Mouse (Mus musculus) heart, postnatal 36 days (tissue): ENCODE measurements around the gene 1810009A15Rik. TPM values are rescaled to one million over a fixed set of nuclear protein-coding genes. Genes with fewer than 3 reads are reported as not detected.

Source experiments
- DNase-seq, 2 experiments: peaks; one replicate each; pipeline ENCODE4 v3.0.0; 2021 to 2022
- intact Hi-C: fragments of 180-260 bp; cut with DNase I; formaldehyde crosslinking; loops from one replicate; pipeline ENCODE4 v1.15.1; 2025
- microRNA-seq, 2 experiments: library from miRNA; unstranded; fragments of <30 nt; microRNA quantifications; one replicate each; pipeline ENCODE4 v1.2.0; 2021; ENCODE audit warnings: borderline number of aligned reads in 2 of 2
- total RNA-seq, 2 experiments: library from RNA; stranded (reverse); gene quantifications; 2 replicates each; pipeline ENCODE4 v1.2.3; 2021

The 1810009A15Rik gene
- total RNA-seq, 2 experiments from 2014 or later = 18.7 to 20.4 TPM

DNA sequence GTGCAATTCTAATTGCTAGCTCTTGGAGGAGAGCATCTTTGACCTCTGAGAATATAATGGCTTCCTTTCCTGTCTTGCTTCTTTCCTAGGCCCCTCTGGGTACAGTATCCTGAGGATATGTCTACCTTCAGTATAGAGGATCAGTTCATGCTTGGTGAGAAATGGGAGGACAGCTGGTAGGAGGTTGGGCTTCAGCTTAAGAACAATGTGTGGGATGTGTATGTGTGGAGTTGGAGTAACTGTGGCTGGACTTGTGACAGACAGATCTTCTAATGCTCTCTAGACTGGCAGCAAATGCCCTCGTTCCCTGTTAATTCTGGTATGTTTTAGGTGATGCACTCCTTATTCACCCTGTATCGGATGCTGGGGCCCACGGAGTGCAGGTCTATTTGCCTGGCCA is 25.6 kb downstream of the 1810009A15Rik start:
- no peak for DNase-seq

DNA sequence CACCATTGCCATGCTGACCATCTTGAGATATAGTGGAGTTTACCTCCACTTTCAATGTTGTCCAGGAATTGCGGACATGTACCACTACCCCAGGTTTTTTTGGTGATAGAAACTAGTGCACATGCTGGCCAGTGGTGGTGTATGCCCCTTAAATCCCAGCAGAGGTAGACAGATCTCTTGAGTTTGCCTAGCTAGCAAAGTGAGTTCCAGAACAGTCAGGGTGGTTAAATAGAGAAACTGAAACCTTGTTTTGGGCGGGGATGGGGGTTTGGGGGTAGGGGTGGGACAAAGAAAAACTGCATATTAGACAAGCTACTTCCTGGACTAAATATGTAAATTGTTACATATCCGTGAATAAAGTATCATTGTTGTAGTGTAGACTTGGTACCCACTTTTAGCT is 30.3 kb downstream of the 1810009A15Rik start:
- no peak for DNase-seq
- intact Hi-C loops = no loop called here

More for the DNA sequence above, 25.6 kb downstream of the 1810009A15Rik start:
- intact Hi-C loops = no loop called here

DNA sequence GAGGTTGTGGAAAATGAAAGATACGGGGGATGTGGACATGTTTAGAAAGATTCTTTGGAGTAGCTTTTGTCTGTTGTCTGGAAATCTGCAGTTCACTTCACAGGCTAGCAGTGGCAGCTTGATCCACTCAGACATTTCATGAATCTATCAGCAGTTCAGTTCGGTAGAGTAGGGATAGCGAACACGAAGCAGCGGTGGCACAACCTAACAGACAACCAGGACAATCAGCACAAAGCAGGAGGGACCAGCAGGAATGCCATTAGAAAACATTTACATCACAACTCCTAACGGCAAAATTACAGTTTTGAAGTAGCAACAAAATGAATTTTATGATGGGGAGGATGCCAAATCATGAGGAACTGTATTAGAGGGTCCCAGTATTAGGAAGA is 31.0 kb downstream of the 1810009A15Rik start:
- DNase-seq = no peak
- intact Hi-C loops = loop anchor here (2.0 kb wide), 1 partner anchor 21 kb away; the partner anchor contains the start of gene Ganab

DNA sequence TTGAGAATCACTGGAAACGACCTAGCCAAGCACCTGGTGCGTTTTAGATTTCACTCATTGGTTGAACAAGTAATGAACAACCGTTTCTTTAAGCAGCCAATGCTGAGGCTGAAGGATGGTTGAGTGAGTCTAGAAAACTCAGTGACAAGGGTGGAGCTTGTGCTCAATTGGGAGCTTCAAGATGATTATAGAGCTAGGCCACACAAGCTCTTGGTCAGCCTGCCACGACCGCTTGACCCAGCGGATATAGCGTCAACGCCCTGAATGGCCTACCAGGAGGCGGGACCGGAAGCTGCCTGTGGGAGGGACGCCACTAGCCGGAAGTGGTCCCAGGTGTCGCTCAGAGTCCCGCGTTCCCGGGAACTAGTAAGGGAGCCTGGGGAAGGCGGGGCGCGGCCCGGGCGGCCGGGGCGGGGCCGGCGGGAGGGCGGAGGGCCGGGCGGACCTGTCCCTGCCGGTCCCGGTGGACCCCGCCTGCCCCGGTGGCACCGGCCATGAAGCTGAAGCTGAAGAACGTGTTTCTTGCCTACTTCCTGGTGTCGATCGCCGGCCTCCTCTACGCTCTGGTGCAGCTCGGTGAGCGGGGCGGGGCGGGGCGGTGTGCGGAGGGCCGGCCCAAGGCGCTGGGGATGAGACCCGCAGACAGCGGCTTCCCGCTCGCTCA is 31.6 kb downstream of the 1810009A15Rik start, which contains the start of gene B3gat3:
Gene B3gat3, plus strand, starts transcription at position 302 of the 664 bp plus-strand sequence.
- intact Hi-C loops = loop anchor here (2.0 kb wide), 1 partner anchor 21 kb away; the partner anchor contains the start of gene Ganab
- peak; percentile 97 for DNase-seq

DNA sequence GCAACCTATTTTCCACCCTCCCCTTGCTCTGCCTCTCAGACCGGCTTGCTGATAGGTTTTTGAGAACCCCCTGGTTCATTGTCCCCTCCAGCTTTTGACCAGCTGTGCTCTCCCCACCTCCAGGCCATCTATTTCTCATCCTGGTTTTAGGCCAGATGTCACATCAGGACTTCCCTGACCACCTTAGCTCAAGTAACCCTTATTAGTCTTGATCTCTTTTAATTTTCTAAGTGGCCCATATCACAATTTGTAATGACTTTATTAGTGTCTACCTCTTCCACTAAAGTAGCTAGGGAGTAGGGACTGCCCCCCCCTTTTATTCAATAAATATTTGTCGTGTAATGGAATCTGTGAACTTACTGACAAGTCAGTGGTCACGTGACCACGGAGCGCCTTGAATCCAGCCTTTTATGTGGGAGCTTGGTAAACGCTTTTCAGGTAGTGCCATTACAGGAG is 32.2 kb downstream of the 1810009A15Rik start:
- intact Hi-C loops = loop anchor here (2.0 kb wide), 1 partner anchor 22 kb away; the partner anchor contains the start of gene Ganab
- no peak for DNase-seq

DNA sequence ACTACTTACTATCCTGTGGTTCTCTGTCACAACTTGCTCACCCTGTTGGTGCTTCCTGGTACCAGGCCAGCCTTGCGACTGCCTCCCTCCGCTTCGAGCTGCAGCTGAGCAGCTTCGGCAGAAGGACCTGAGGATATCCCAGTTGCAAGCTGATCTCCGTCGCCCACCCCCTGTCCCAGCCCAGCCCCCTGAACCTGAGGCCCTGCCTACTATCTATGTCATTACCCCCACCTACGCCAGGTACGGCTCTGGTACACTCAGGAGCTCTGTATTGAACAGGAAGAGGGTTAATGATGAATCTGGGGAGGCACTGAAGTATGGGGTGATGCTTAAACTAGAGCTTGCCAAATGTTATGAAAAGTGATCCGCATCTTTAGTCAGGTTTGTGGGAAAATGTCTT is 33.1 kb downstream of the 1810009A15Rik start:
- DNase-seq = no peak

DNA sequence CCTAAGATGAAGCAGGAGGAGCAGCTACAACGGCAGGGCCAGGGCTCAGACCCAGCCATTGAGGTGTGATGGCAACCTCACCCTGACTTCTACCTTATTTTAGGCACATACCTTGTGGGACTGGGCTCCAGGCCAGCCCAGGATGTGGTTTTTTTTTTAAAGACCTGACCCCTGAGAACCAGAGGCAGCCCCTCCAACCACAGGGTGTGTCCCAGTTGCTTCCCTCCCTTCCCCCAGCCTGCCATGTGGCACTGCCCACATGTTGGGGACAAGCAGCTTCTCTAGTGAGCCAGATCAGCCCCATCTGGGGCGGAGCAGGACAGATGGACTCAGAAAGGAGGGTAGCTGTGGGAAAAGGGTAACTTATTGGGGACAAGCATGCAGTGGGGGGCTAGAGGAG is 38.1 kb downstream of the 1810009A15Rik start:
- DNase-seq = no peak
- intact Hi-C loops = no loop called here

More for the DNA sequence above, 33.1 kb downstream of the 1810009A15Rik start:
- intact Hi-C loops = loop anchor here (2.0 kb wide), 1 partner anchor 23 kb away; the partner anchor contains the start of gene Ganab

DNA sequence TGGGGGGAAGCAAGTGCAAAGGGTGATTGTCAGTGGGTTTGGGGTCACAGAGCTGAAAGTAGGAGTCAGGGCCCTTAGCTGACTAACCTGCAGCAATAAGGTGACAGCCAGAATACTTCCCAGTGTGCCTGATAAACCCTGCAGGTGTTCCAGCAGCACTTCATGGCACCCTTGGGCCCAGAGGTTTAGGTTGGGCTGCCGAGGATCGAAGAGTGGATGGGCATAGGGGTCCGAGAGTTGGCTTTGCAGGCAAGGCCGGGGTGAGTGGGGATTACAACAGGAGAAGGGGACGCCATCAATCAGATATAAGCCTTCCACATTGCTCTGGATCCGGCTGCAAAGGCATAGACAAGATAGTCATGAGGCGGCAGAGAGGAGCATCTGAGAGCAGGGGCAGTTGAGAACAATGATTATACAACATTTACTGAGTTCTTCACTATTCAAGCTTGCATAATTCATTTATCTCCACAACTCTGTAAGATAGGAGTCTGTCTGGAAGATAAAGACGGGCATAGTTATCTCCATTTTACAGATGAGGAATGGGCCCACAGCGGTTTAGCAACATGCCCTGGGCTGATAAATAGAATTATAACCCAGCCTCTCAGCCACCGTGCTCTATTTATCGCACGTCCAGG is 39.4 kb downstream of the 1810009A15Rik start:
- no peak for DNase-seq
- intact Hi-C loops = loop anchor here (2.0 kb wide), 1 partner anchor 15 kb away; no protein-coding TSS in a partner anchor

DNA sequence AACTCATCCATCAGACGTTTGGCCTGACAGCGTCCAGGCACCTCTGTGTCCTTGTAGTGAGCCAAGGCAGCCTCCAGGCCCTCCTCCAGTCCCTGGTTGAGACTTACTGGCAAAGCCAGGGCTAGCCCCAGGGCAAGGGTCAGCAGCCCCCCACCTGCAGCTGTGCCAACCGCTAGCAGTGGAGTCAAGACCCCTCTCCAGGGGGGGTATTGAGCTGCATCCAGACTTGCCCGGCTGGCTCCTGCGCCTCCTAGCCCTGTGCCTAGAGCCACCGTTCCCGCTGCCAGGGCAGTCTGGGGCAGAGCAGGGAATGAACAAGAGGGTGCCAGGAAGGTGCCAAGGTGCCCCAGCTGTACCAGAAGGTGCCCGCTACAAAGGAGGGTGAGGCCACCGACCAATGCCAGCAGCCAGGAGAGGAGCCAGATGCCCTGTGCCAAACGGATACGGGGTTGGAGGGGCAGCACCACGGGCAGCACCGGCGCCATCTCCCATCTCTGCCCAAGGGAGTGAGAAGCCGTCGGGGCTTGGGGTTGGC is 40.1 kb downstream of the 1810009A15Rik start:
- intact Hi-C loops = loop anchor here (2.0 kb wide), 1 partner anchor 14 kb away; no protein-coding TSS in a partner anchor
- DNase-seq = no peak

DNA sequence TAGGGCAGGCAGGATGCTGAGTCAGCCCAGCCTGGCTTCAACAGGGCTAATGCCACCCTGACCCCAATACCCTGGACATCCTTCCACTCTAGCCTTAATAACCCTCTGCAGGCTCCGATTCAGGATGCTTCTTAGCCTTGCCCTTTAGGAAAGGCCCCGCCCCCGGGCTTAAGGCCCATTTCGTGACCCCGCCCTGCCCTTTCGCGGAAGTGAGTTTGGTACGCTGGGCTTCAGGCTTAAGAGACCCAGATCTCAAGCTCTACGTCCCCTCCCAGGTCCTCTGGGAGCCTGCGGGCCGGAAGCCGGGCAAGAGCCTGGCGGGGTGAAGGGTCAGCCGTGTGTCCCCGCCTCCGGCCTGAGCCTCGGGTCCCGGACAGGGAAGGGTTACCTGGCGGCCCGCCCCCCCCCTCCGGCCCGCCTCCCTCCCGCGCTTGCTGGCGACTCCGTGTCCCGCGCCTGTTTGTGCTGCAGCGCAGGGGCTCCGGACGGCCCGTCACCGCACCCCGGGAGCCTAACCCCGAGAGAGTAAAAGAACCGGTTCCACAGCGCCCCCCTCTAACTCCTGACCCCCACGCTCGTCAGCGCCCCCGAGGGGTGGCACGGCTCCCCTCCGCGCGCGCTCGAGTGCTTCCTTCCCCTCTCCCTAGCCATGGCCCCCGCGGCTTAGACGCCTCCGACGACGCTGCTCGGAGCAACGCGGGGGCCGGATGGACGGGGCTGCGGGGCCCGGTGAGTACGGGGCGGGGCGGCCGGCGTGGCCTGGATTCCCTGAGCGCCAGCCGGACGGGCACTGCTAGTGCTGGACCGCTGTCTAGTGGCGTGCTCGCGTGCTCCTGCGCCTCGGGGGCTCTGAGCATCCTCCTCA is 40.8 kb downstream of the 1810009A15Rik start, which contains the start of the genes Rom1 and Eml3:
Gene Rom1, minus strand, starts transcription at position 133 of the 865 bp plus-strand sequence.
Gene Eml3, plus strand, starts transcription at position 329 of the 865 bp plus-strand sequence.
- peak; percentile 92 to 95 for DNase-seq

DNA sequence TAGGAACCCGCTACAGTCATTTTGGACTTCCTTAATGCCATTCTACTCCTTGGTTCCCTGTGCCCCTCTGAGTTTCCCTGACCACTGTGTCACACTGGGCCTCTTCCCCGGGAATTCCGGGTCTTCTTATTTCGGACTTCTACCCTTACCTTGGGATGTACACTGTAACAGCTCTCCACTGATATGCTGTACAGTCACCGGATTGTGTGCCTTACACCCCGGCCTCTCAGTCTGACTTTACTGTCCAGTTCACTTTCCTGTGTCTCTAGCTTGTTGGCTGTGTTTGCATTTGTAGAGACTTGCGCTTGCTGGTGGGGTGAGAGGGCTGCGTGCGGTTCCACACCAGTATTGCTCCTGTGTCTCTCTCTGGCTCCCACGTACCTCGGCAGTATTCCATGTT is 41.5 kb downstream of the 1810009A15Rik start:
- intact Hi-C loops = no loop called here

More for the DNA sequence above, 40.8 kb downstream of the 1810009A15Rik start, which contains the start of the genes Rom1 and Eml3:
- intact Hi-C loops = loop anchor here (2.0 kb wide), 1 partner anchor 13 kb away; no protein-coding TSS in a partner anchor

DNA sequence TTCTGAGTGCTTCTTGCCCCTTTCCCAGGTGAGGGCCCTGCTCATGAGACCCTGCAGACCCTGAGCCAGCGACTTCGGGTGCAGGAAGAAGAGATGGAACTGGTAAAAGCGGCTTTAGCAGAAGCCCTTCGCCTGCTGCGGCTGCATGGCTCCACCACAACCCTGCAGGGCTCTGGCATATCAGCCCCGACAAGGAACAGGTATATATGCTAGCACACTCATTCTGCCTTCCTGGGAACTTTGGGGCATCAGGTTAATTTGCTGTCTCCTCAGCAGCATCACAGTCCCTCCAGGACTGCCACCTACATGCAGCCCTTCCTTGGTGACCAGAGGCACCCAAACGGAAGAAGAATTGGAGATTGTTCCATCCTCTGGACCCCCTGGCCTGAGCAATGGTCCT is 42.1 kb downstream of the 1810009A15Rik start:
- intact Hi-C loops = no loop called here

More for the DNA sequence above, 41.5 kb downstream of the 1810009A15Rik start:
- no peak for DNase-seq

DNA sequence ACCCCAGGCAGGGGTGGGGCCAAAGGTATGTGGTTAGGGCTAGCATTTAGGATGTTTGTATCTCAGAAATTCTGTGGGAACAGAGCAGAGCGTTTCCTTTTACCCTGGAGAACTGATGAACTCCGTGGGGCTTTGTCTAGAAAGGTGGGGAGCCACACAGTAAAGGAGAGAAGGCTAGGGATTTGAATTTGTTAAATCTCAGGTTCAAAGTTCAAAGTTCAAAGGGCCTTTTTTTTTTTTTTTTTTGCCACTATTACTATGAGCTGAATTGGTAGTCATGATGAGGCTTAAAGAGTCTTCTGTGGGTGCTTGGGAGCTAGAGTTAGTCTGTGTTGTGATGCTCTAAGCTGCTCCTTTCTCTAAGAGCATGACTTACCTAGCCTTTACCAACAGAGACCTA is 48.1 kb downstream of the 1810009A15Rik start:
- DNase-seq = no peak
- intact Hi-C loops = no loop called here

More for the DNA sequence above, 42.1 kb downstream of the 1810009A15Rik start:
- no peak for DNase-seq

Small RNA genes within 50 kb of the gene (microRNA-seq; reads per million reads assigned to microRNA genes)
- 0 to 0.72 reads per million in 2 experiments for gene Mir5136

Other genes with a start within 250 kb of the 1810009A15Rik start
- gene Chrm1, start 225.1 kb upstream of the 1810009A15Rik start, total RNA-seq = not detected
- gene Slc3a2, start 165.5 kb upstream of the 1810009A15Rik start, total RNA-seq = 10 to 100 TPM; 37.7 to 43.0 TPM
- 10 to 100 TPM; 22.0 to 22.4 TPM for gene Wdr74, start 153.0 kb upstream of the 1810009A15Rik start, total RNA-seq
- gene 1700092M07Rik, start 148.1 kb upstream of the 1810009A15Rik start, total RNA-seq = not detected
- gene Stx5a, start 147.4 kb upstream of the 1810009A15Rik start, total RNA-seq = 10 to 100 TPM; 28.1 to 29.8 TPM
- gene Nxf1, start 131.8 kb upstream of the 1810009A15Rik start, total RNA-seq = 10 to 100 TPM; 36.7 to 37.6 TPM
- 100 to 1,000 TPM; 114 to 117 TPM for gene Tmem223, start 117.9 kb upstream of the 1810009A15Rik start, total RNA-seq
- 10 to 100 TPM; 16.5 to 18.0 TPM for gene Tmem179b, start 114.4 kb upstream of the 1810009A15Rik start, total RNA-seq
- 1 to 10 TPM; 5.6 to 7.9 TPM for gene Taf6l, start 102.4 kb upstream of the 1810009A15Rik start, total RNA-seq
- gene Polr2g, start 90.3 kb upstream of the 1810009A15Rik start, total RNA-seq = 10 to 100 TPM; 52.3 to 59.2 TPM
- gene Zbtb3, start 86.3 kb upstream of the 1810009A15Rik start, total RNA-seq = 1 to 10 TPM; 1.3 to 1.7 TPM
- gene Ttc9c, start 69.5 kb upstream of the 1810009A15Rik start, total RNA-seq = 10 to 100 TPM; 11.6 to 14.7 TPM
- gene Hnrnpul2, start 68.8 kb upstream of the 1810009A15Rik start, total RNA-seq = 10 to 100 TPM; 44.6 to 49.8 TPM
- gene AC129217.1, start 59.1 kb upstream of the 1810009A15Rik start, total RNA-seq = not detected
- gene Bscl2, start 51.4 kb upstream of the 1810009A15Rik start, total RNA-seq = 10 to 100 TPM; 22.0 to 25.2 TPM
- not detected for gene Gng3, start 49.7 kb upstream of the 1810009A15Rik start, total RNA-seq
- gene Lrrn4cl, start 38.1 kb upstream of the 1810009A15Rik start, total RNA-seq = 1 to 10 TPM; 4.0 to 4.9 TPM
- 100 to 1,000 TPM; 122 to 130 TPM for gene Ubxn1, start 17.4 kb upstream of the 1810009A15Rik start, total RNA-seq
- gene Uqcc3, start 7.9 kb upstream of the 1810009A15Rik start, total RNA-seq = 10 to 100 TPM; 58.7 to 59.0 TPM
- 1 to 10 TPM; 1.7 to 3.4 TPM for gene Lbhd1, start 5.1 kb upstream of the 1810009A15Rik start, total RNA-seq
- gene Gm49403, start 4.9 kb upstream of the 1810009A15Rik start, total RNA-seq = not detected
- not detected for gene Gm49416, start 73 bp downstream of the 1810009A15Rik start, total RNA-seq
- gene Ints5, start 4.2 kb downstream of the 1810009A15Rik start, total RNA-seq = 10 to 100 TPM; 11.5 to 13.6 TPM
- 10 to 100 TPM; 48.5 to 52.2 TPM for gene Ganab, start 9.2 kb downstream of the 1810009A15Rik start, total RNA-seq
- 10 to 100 TPM; 34.5 to 37.6 TPM for gene B3gat3, start 31.5 kb downstream of the 1810009A15Rik start, total RNA-seq
- 10 to 100 TPM; 19.8 to 30.2 TPM for gene Rom1, start 40.5 kb downstream of the 1810009A15Rik start, total RNA-seq
- gene Eml3, start 40.7 kb downstream of the 1810009A15Rik start, total RNA-seq = 10 to 100 TPM in 1 of 2 experiments, 1 to 10 TPM in 1; 9.5 to 11.0 TPM
- 10 to 100 TPM; 33.2 to 38.5 TPM for gene Mta2, start 53.0 kb downstream of the 1810009A15Rik start, total RNA-seq
- gene Tut1, start 65.0 kb downstream of the 1810009A15Rik start, total RNA-seq = 1 to 10 TPM; 8.1 to 8.9 TPM
- gene Eef1g, start 78.2 kb downstream of the 1810009A15Rik start, total RNA-seq = 100 to 1,000 TPM; 246 to 250 TPM
- gene Ahnak, start 100.4 kb downstream of the 1810009A15Rik start, total RNA-seq = 100 to 1,000 TPM; 362 to 377 TPM
- gene Scgb1a1, start 199.1 kb downstream of the 1810009A15Rik start, total RNA-seq = not detected
- 10 to 100 TPM; 24.3 to 28.4 TPM for gene Asrgl1, start 246.8 kb downstream of the 1810009A15Rik start, total RNA-seq